Mouse (Mus musculus): Measurements from ENCODE around the gene Slco3a1. TPM values are rescaled to one million over a fixed set of nuclear protein-coding genes. Genes with fewer than 3 reads are reported as not detected.

Gene Slco3a1
- total RNA-seq, 2 experiments from 2014 or later, result 3.5 to 3.8 TPM

- no peak for ATAC-seq (ENCODE audit: poor library complexity, severe bottlenecking)
Measured at GRCm38 (mm10) chr7:74361677-74362076, 192.9 kb downstream of the Slco3a1 start.

- ATAC-seq (ENCODE audit: poor library complexity, severe bottlenecking), result peak; percentile 67
Measured at GRCm38 (mm10) chr7:74357027-74357426, 197.6 kb downstream of the Slco3a1 start.

- peak; percentile 78 for ATAC-seq (ENCODE audit: poor library complexity, severe bottlenecking)
Measured at GRCm38 (mm10) chr7:74354527-74355256, 199.9 kb downstream of the Slco3a1 start.

- no peak for ATAC-seq (ENCODE audit: poor library complexity, severe bottlenecking)
Measured at GRCm38 (mm10) chr7:74353707-74354468, 200.7 kb downstream of the Slco3a1 start.

- ATAC-seq (ENCODE audit: poor library complexity, severe bottlenecking), result no peak
Measured at GRCm38 (mm10) chr7:74353240-74353639, 201.3 kb downstream of the Slco3a1 start.

GRCm38 (mm10) chr7:74348318-74348890 is 206.2 kb downstream of the Slco3a1 start:
- no peak for ATAC-seq (ENCODE audit: poor library complexity, severe bottlenecking)

GRCm38 (mm10) chr7:74347026-74347425 is 207.6 kb downstream of the Slco3a1 start:
- ATAC-seq (ENCODE audit: poor library complexity, severe bottlenecking), result no peak

GRCm38 (mm10) chr7:74346451-74346850 is 208.1 kb downstream of the Slco3a1 start:
- no peak for ATAC-seq (ENCODE audit: poor library complexity, severe bottlenecking)

- ATAC-seq (ENCODE audit: poor library complexity, severe bottlenecking), result peak; percentile 63
Measured at GRCm38 (mm10) chr7:74341149-74341805, 213.3 kb downstream of the Slco3a1 start.

- ATAC-seq (ENCODE audit: poor library complexity, severe bottlenecking), result peak; percentile 81
Measured at GRCm38 (mm10) chr7:74340419-74340954, 214.1 kb downstream of the Slco3a1 start.

GRCm38 (mm10) chr7:74337677-74338420 is 216.7 kb downstream of the Slco3a1 start:
- ATAC-seq (ENCODE audit: poor library complexity, severe bottlenecking), result no peak

GRCm38 (mm10) chr7:74332323-74332722 is 222.3 kb downstream of the Slco3a1 start:
- ATAC-seq (ENCODE audit: poor library complexity, severe bottlenecking), result no peak

GRCm38 (mm10) chr7:74330858-74331726 is 223.5 kb downstream of the Slco3a1 start:
- ATAC-seq (ENCODE audit: poor library complexity, severe bottlenecking), result no peak

- ATAC-seq (ENCODE audit: poor library complexity, severe bottlenecking), result no peak
Measured at GRCm38 (mm10) chr7:74330117-74330857, 224.3 kb downstream of the Slco3a1 start.

GRCm38 (mm10) chr7:74329004-74329403 is 225.6 kb downstream of the Slco3a1 start:
- peak; percentile 87 for ATAC-seq (ENCODE audit: poor library complexity, severe bottlenecking)

GRCm38 (mm10) chr7:74327716-74328115 is 226.9 kb downstream of the Slco3a1 start:
- no peak for ATAC-seq (ENCODE audit: poor library complexity, severe bottlenecking)

GRCm38 (mm10) chr7:74325052-74325451 is 229.5 kb downstream of the Slco3a1 start:
- ATAC-seq (ENCODE audit: poor library complexity, severe bottlenecking), result no peak

GRCm38 (mm10) chr7:74323683-74324082 is 230.9 kb downstream of the Slco3a1 start:
- ATAC-seq (ENCODE audit: poor library complexity, severe bottlenecking), result no peak

GRCm38 (mm10) chr7:74323194-74323593 is 231.4 kb downstream of the Slco3a1 start:
- ATAC-seq (ENCODE audit: poor library complexity, severe bottlenecking), result no peak
